Mouse (Mus musculus) right cerebral cortex, postnatal 10 days (tissue): Measurements from ENCODE around the gene Sppl2c.

Experiments
- DNase-seq, 2 experiments: peaks; one replicate each; pipeline ENCODE4 v3.0.0; 2021; ENCODE audit warnings: low spot score in 2 of 2

Sppl2c gene

DNA sequence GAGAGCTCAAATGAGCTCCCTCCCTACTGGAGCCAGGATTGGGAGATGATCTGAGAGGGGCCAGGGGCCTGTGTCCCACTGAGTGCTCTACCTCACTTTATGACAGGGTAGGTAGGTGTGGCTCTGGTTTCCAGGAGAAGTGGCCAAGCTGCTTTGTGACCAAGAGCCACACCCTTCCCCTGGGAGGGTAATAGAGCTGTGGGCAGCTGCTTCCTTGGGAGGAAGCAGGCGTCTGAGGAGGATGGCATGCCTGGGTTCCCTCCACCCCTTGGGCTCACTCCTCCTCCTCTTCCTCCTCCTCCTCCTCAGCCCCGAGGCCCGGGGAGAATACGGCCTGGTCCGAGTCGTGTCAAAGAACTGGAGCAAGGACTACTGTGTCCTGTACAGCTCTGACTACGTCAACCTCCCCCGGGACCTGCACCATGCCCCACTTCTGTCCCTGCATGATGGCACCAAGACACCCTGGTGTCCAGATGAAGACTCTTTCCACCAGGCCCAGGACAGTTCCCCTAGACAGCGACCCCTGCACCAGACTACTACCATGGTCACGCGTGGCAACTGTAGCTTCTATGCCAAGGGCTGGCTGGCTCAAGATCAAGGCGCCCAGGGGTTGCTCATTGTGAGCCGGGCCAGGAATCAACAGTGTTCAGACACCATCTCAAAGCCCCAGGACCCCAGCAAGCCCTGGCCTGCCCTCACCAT lies at the start of gene Sppl2c:
Gene Sppl2c (plus strand): TSS at position 193 of the 702 bp plus-strand sequence.
- no peak for DNase-seq

- DNase-seq, result no peak
Observed at GRCm38 (mm10) chr11:104138976-104139375, 47.2 kb upstream of the Sppl2c start.

- DNase-seq, result no peak
Observed at GRCm38 (mm10) chr11:104144930-104145329, 41.2 kb upstream of the Sppl2c start.

DNA sequence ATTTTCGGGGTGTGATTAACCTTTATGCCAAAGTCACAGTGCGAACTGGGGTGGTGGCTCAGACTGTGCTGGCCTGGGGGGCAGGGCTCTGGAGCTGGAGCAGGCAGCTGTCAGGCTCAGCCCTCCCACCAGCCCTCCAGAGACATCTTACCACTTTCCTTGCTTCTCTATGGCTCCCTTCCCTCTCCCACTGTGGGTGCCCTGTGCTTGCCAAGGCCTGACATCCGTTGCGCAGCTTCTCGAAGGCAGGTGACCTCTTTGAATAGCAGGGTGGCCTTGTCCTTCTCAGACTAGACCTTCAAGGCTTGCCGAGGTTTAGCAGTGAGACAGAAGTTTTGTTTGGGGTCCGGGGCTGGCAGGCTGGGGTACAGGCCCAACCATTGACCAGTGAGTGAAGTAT lies 37.3 kb upstream of the Sppl2c start:
- DNase-seq, result no peak

- no peak for DNase-seq
Observed at GRCm38 (mm10) chr11:104150911-104151310, 35.2 kb upstream of the Sppl2c start.

DNA sequence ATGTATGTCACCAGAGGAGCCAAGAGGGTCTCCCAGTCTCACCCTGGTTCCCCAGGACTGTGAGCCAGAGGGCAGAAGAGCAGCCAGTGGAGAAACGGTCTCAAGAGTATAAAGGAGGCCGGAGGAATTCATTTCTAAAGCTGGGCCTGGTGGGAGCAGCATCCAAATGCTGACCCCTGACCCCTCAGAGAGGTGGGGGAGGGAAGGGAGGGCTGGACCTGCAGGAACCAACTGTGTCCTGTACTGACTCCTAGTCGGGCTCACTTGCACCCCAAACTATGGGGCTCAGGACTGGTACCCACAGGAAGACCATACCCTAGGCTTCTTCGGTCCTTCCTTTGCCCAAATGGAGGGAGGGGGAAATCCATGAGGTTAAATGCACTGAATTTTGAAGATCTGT lies 31.8 kb upstream of the Sppl2c start:
- no peak for DNase-seq

- no peak for DNase-seq
Observed at GRCm38 (mm10) chr11:104154820-104155635, 31.1 kb upstream of the Sppl2c start.

DNA sequence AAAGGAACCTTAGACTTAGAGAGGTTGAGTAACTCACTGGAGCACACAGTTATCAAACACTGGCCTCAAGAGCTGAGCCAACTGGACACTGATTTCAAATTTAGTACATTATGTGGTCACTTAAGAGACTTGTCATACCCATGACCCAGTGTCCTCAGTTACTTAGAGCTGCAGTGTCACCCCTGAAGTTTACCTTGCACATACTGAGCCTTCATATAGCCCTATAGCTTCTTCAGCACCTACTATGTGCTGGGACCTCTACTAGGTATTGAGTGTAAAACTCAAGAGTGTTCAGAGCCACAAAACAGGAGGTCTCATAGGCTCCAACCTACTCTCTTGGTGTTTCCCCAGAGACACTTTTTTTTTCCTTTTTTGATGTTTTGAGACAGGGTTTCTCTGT lies 30.2 kb upstream of the Sppl2c start:
- DNase-seq, result no peak

DNA sequence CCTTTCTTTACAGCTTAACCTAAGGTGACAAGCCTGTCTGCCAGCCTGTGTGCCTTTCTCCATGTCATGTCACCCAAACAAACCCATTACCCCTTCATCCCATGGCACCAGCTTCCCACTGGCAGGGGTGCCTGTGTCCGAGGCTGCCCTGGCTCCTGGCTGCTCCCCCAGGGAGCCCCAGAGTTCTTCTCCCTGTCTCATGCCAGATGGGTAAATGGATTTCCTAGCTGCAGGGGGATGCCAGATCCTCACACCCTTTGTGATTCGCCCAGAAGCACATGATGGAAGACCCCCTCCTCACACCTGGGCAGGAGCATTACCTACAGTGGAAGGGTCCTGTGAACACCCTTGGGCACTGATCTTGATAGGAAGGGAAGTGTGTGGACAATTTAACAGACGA lies 29.7 kb upstream of the Sppl2c start:
- DNase-seq, result no peak

DNA sequence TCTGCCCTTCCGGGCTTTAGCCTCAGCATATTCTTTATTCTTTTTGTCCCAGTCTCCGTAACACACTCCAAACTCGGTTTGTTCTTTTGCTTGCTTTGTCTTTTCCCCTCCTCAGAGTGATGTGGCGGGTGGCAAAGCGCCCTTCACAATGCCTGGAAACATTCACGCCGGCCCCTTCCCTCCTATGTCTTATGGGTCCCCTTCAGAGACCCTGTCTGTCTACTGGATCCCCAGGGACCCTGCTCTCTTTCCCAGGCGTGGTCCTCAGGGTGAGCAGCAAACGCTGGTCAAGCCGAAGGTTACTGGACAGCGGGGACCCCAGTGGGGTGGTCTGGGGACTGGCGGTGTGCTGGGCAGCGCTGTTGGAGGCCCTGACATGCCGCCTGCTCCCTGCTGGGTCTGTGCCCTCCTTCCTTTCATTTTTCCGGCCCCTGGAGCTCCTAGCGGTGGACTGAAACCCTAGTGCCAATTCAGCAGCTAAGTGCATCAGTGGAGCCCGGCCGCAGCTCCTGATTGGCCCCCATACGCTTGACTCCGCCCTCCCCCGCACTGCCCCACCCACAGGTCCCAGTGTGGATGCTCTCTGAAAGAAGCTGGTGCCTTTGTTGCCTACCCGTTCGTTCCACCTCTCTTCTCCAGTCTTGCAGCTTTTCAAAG lies 28.4 kb upstream of the Sppl2c start:
- DNase-seq, result peak; percentile 92 to 93

- DNase-seq, result no peak
Observed at GRCm38 (mm10) chr11:104158260-104158907, 27.7 kb upstream of the Sppl2c start.

GRCm38 (mm10) chr11:104159769-104160272 lies 26.3 kb upstream of the Sppl2c start:
- DNase-seq, result no peak

DNA sequence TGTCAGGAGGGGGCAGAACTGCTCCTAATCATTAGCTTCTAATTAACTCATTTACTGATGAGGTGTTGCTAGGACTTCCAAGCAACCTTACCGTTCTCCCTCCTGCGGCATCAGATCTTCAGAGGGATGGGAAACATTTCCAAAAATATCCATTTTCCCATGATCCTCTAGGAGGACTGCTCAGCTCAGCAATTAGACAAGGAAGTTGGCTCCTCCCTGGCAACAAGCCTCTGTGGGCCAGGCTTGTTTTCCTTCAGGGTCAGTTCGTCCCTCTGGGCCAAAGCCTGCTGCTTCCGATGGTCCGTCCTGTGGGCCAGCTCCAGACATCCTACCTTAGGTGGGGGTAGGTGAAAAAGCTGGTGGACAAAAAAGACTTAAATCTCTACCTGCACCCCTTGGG lies 25.0 kb upstream of the Sppl2c start:
- DNase-seq, result no peak

DNA sequence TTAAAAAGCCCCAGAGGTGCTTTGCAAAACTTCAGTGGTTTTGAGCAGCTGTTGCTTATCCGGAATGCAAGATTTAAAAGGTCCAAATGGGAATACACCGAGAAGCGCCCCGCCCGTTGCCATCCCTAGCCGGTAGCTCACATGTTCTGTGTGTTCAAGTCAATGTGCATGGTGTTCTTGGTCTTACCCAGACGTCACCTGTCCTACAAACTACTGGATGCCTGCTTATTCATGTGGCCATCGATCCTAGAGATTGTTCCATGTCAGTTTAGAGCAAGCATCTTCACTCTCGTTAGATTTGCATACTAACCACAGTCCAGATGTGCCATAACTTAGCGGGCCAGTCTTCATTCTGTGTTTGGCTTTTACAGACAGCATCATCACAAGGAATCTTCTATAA lies 21.9 kb upstream of the Sppl2c start:
- no peak for DNase-seq

DNA sequence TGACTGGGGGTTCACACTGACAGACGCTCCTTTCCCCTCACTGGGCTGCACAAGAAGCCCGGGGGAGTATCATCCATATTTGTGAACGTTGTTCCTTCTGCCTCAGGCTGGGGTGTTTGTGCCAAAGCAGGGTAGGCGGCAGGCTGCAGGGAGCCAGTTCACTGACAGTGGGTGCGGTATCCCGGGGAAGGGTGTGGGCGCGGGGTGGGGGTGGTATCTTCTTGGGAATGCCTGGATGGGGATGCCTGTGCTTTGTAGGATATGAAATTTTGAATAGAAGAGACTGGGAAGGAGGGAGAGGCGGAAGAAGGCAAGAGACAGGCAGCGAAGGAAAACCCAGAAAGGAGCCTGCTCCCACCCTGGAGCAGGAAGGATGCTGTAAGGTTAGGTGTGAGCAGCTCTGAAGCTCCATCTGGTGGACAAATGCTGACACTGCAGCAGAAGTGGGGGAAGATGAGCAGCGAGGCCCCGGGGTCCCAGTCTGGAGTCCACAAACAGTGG lies 14.8 kb upstream of the Sppl2c start:
- DNase-seq, result peak; percentile 87 to 90

DNA sequence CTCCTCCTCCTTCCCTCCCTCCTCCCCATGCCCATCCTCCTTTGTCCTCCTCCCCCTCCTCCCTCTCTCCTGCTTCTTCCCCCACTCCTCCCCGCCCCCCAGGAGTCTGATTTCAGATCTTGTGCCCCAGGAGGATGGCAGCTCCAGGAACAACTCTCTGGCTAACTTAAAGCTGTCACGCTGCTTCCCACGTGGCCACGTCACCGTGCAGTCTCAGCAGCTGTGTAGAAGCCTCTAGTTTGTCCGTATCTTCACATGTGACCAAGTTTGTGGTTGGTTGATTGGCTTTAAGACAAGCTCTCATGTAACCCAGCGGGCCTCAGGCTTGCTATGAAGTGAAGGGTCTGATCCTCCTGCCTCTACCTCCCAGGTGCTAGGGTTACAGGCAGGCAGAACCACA lies 7.2 kb upstream of the Sppl2c start:
- DNase-seq, result peak in 1 of 2 experiments; percentile 62

GRCm38 (mm10) chr11:104179804-104180203 lies 6.3 kb upstream of the Sppl2c start:
- peak in 1 of 2 experiments; percentile 70 for DNase-seq

DNA sequence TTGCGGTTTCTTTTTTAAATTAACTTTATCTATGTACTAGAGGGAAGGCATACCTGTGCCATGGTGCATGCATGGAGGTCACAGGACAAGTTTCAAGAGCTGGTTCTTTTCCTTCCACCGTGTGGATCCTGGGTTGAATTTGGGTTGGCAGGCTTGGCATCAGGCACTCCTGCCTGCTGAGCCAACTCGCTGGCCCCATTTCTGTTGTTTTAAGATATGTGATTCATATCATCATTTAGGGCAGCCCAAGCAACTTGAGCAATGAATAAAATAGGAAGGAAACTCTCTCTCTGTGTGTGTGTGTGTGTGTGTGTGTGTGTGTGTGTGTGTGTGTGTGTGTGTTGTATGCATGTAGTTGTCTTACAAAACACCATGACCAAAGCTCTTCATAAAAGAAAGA lies 4.0 kb upstream of the Sppl2c start:
- DNase-seq, result no peak

DNA sequence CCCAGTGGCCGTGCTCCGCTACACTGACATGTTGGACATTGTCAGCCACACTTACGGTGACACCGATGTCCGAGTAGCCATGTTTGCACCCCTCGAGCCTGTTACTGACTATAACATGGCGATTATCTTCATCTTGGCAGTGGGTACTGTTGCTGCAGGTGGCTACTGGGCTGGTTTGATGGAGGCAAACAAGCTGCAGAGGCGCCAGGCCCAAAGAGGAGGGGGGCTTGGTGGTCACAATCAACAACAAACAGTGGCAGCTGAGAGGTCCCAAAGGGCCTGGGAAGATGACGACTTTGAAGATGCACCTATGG lies 667 bp downstream of the Sppl2c start:
- no peak for DNase-seq

GRCm38 (mm10) chr11:104187766-104188165 lies 1.6 kb downstream of the Sppl2c start:
- DNase-seq, result no peak

- no peak for DNase-seq
Observed at GRCm38 (mm10) chr11:104190008-104190407, 3.9 kb downstream of the Sppl2c start.

DNA sequence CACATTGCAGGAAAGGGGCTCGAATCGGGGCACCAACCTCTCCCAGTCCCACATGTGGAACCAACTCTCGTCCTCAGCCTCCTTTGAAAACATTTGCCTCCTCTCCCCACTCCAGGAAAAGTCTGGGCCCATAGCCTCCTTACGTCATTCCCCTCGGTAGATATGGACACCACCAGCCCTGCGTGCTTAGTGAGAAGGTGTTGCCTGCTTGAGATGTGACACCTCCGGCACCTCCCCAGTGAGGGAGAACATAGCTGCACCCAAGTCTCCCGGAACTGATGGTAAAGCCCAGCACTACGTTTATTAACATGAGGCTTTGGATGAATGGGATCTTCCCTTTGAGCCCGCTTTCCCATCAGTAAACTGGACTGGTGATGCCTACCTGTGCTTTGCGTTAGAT lies 9.3 kb downstream of the Sppl2c start:
- no peak for DNase-seq
